Mouse (Mus musculus) CH12.LX (cell line): ENCODE measurements around the gene Pcsk6. TPM values are rescaled to one million over a fixed set of nuclear protein-coding genes. Genes with fewer than 3 reads are reported as not detected.

Experiments used
- DNase-seq: peaks from one replicate; pipeline ENCODE4 v3.0.0-alpha.2; 2013; ENCODE audit errors: extremely low read depth
- H3K27ac ChIP-seq: 2 replicates; pipeline ENCODE4 v1.5.1; 2012; ENCODE audit warnings: low read depth, mild to moderate bottlenecking, control low read depth, moderate library complexity; ENCODE audit not compliant: insufficient read depth
- H3K27me3 ChIP-seq: replicated peaks from 2 replicates; pipeline ENCODE3; 2012; ENCODE audit warnings: inconsistent platforms
- H3K36me3 ChIP-seq, 2 experiments: replicated peaks in 1 of 2; 2 replicates each; pipeline versions ENCODE3 to v1.6.1; 2012; ENCODE audit warnings: inconsistent platforms in 1 of 2, low read length in 1 of 2, mild to moderate bottlenecking in 1 of 2, mixed read lengths in 1 of 2, moderate library complexity in 1 of 2; ENCODE audit not compliant: control insufficient read depth in 1 of 2, insufficient read depth in 1 of 2
- H3K4me1 ChIP-seq, 2 experiments: 2 replicates each; pipeline ENCODE4 v1.6.1; 2012; ENCODE audit warnings: inconsistent platforms in 1 of 2, moderate library complexity in 1 of 2; ENCODE audit not compliant: insufficient read depth in 2 of 2, control insufficient read depth in 1 of 2
- H3K4me2 ChIP-seq: 2 replicates; pipeline ENCODE4 v1.6.1; 2012; ENCODE audit warnings: low read depth, mild to moderate bottlenecking, control low read depth; ENCODE audit not compliant: poor library complexity, insufficient read depth, severe bottlenecking
- H3K4me3 ChIP-seq, 3 experiments: fragments of 150-350 bp in 1 of 3; sonication (generic) in 1 of 3; replicated peaks in 1 of 3; 2 replicates each; pipeline versions ENCODE3 to v1.5.1; 2011 to 2012; ENCODE audit warnings: low read depth in 2 of 3, low read length in 2 of 3, mild to moderate bottlenecking in 2 of 3, moderate library complexity in 2 of 3, control low read depth in 1 of 3, improper control_type of control experiment in 1 of 3, inconsistent platforms in 1 of 3, mixed read lengths in 1 of 3; ENCODE audit not compliant: poor library complexity in 1 of 3
- H3K79me2 ChIP-seq: replicated peaks from 2 replicates; pipeline ENCODE4 v1.6.1; 2012; ENCODE audit warnings: mild to moderate bottlenecking, moderate library complexity; ENCODE audit not compliant: control insufficient read depth, poor library complexity, insufficient read depth, severe bottlenecking; ENCODE audit errors: extremely low read depth
- H3K9ac ChIP-seq: 2 replicates; pipeline ENCODE4 v1.6.1; 2012; ENCODE audit warnings: low read depth, mild to moderate bottlenecking, control low read depth, moderate library complexity; ENCODE audit not compliant: insufficient read depth
- H3K9me3 ChIP-seq: replicated peaks from 2 replicates; pipeline ENCODE3; 2012; ENCODE audit warnings: low read length, inconsistent platforms, mixed read lengths
- ELF1 ChIP-seq: IDR thresholded peaks from 2 replicates; pipeline ENCODE4 v1.6.1; 2014; ENCODE audit warnings: low read depth, mild to moderate bottlenecking, inconsistent platforms, low read length, improper control_type of control experiment
- ETS1 ChIP-seq: conservative IDR thresholded peaks from 2 replicates; pipeline ENCODE4 v1.6.1; 2012; ENCODE audit warnings: low read depth, mild to moderate bottlenecking, inconsistent platforms, low read length, improper control_type of control experiment, moderate library complexity
- GABPA ChIP-seq: IDR thresholded peaks from 2 replicates; pipeline ENCODE4 v1.6.1; 2012; ENCODE audit warnings: low read depth, low read length, improper control_type of control experiment, inconsistent platforms; ENCODE audit not compliant: insufficient replicate concordance
- MAX ChIP-seq: IDR thresholded peaks from 2 replicates; pipeline ENCODE4 v1.6.1; 2011; ENCODE audit warnings: low read length, improper control_type of control experiment
- MAZ ChIP-seq: IDR thresholded peaks from 2 replicates; pipeline ENCODE4 v1.6.1; 2012; ENCODE audit warnings: low read depth, mild to moderate bottlenecking, inconsistent platforms, low read length, improper control_type of control experiment, moderate library complexity
- MEF2A ChIP-seq: IDR thresholded peaks from 2 replicates; pipeline ENCODE4 v1.6.1; 2014; ENCODE audit warnings: low read depth, mild to moderate bottlenecking, inconsistent platforms, low read length, improper control_type of control experiment, borderline replicate concordance
- MXI1 ChIP-seq: IDR thresholded peaks from 2 replicates; pipeline ENCODE4 v1.6.1; 2011; ENCODE audit warnings: mild to moderate bottlenecking, low read depth, low read length, improper control_type of control experiment
- MYC ChIP-seq: IDR thresholded peaks from 2 replicates; pipeline ENCODE4 v1.6.1; 2011; ENCODE audit warnings: low read depth, mild to moderate bottlenecking, improper control_type of control experiment, low read length
- NRF1 ChIP-seq: IDR thresholded peaks from 2 replicates; pipeline ENCODE4 v1.6.1; 2014; ENCODE audit warnings: low read depth, mild to moderate bottlenecking, inconsistent platforms, low read length, improper control_type of control experiment, moderate library complexity
- POLR2AphosphoS2 ChIP-seq: IDR thresholded peaks from 2 replicates; pipeline ENCODE4 v1.6.1; 2011; ENCODE audit warnings: low read depth, low read length, improper control_type of control experiment
- RAD21 ChIP-seq: IDR thresholded peaks from 2 replicates; pipeline ENCODE4 v1.6.1; 2011; ENCODE audit warnings: low read depth, mild to moderate bottlenecking, low read length, improper control_type of control experiment, moderate library complexity
- SIN3A ChIP-seq: IDR thresholded peaks from 2 replicates; pipeline ENCODE4 v1.6.1; 2012; ENCODE audit warnings: low read length, improper control_type of control experiment, inconsistent platforms
- TCF12 ChIP-seq: IDR thresholded peaks from 2 replicates; pipeline ENCODE4 v1.6.1; 2014; ENCODE audit warnings: low read depth, mild to moderate bottlenecking, inconsistent platforms, low read length, improper control_type of control experiment
- UBTF ChIP-seq: IDR thresholded peaks from 2 replicates; pipeline ENCODE4 v1.6.1; 2012; ENCODE audit warnings: low read depth, mild to moderate bottlenecking, inconsistent platforms, low read length, improper control_type of control experiment, moderate library complexity
- ZC3H11A ChIP-seq: IDR thresholded peaks from 2 replicates; pipeline ENCODE4 v1.6.1; 2012; ENCODE audit warnings: low read depth, mild to moderate bottlenecking, inconsistent platforms, low read length, improper control_type of control experiment
- dilution Hi-C: fragments of 300-500 bp; cut with MboI; formaldehyde crosslinking; loops from 2 replicates; pipeline ENCODE4 v1.14.3; 2020; ENCODE audit warnings: low sequenced_read_pairs; ENCODE audit not compliant: extremely low pct_unique_long_range_greater_than_20kb, extremely low pct_ligation_motif_present
- in situ Hi-C: fragments of 300-500 bp; cut with MboI; formaldehyde crosslinking; loops from 3 replicates; pipeline ENCODE4 v1.14.3; 2019; ENCODE audit warnings: low sequenced_read_pairs, low pct_ligation_motif_present, low pct_unique_long_range_greater_than_20kb, mixed read lengths
- polyA plus RNA-seq: library from polyadenylated mRNA; unstranded; fragments of >175 nt; gene quantifications from 2 replicates; pipeline ENCODE4 v1.2.1, GENCODE M21; 2012; ENCODE audit warnings: low read depth; ENCODE audit not compliant: insufficient read length
- total RNA-seq, 2 experiments: library from RNA; depleted of rRNA; stranded (reverse); fragments of 300-350 nt in 1 of 2; fragments of >200 nt in 1 of 2; gene quantifications; 2 replicates each; pipeline ENCODE4 v1.2.3; 2012 to 2014

Gene Pcsk6
- total and polyA plus RNA-seq, 3 experiments, result not detected

GRCm38 (mm10) chr7:65993410-65993809, 131.9 kb downstream of the Pcsk6 start:
- no peaks in the 10 kb centered on the region for H3K36me3 ChIP-seq
- no peak overlapping the region for H3K9ac ChIP-seq
- peaks cover 69% of the 10 kb centered on the region for H3K27me3 ChIP-seq
- dilution Hi-C loops, result no loop called here
- H3K9me3 ChIP-seq, result peaks cover 8% of the 10 kb centered on the region
- no peaks in the 10 kb centered on the region for H3K4me1 ChIP-seq
- H3K4me3 ChIP-seq, result no peak overlapping the region
- TF ChIP-seq UBTF, result no peak
- TF ChIP-seq NRF1, result no peak
- TF ChIP-seq ZC3H11A, result no peak
- TF ChIP-seq MAZ, result no peak
- no peak for TF ChIP-seq ETS1
- no peak for TF ChIP-seq TCF12
- TF ChIP-seq RAD21, result no peak
- no peak for TF ChIP-seq MYC
- no peak for TF ChIP-seq POLR2AphosphoS2
- TF ChIP-seq MXI1, result no peak
- no peak for TF ChIP-seq ELF1
- TF ChIP-seq GABPA, result no peak
- no peak for TF ChIP-seq MEF2A
- in situ Hi-C loops, result no loop called here
- H3K4me2 ChIP-seq, result no peak overlapping the region
- H3K79me2 ChIP-seq, result no peaks in the 10 kb centered on the region
- no peak overlapping the region for H3K27ac ChIP-seq
- no peak for DNase-seq

GRCm38 (mm10) chr7:66001035-66001754, 139.7 kb downstream of the Pcsk6 start:
- H3K27me3 ChIP-seq, result peaks cover 54% of the 10 kb centered on the region
- H3K79me2 ChIP-seq, result no peaks in the 10 kb centered on the region
- H3K4me3 ChIP-seq, result no peak overlapping the region
- no peak overlapping the region for H3K4me2 ChIP-seq
- dilution Hi-C loops (no loop called here), in situ Hi-C loops (no loop called here)
- H3K9ac ChIP-seq, result no peak overlapping the region
- H3K4me1 ChIP-seq, result no peaks in the 10 kb centered on the region
- no peak overlapping the region for H3K27ac ChIP-seq
- H3K9me3 ChIP-seq, result peaks cover 6% of the 10 kb centered on the region
- no peak for TF ChIP-seq MAX
- TF ChIP-seq SIN3A, result no peak
- H3K36me3 ChIP-seq, result no peaks in the 10 kb centered on the region
- DNase-seq, result no peak
